Mouse (Mus musculus) thymus, adult 2 months (tissue): ENCODE data around the gene Usp6nl. TPM values are rescaled to one million over a fixed set of nuclear protein-coding genes. Genes with fewer than 3 reads are reported as not detected.

Experiments
- DNase-seq: peaks from one replicate; pipeline ENCODE4 v3.0.0; 2021
- H3K27ac ChIP-seq: fragments of 200-500 bp; 2 replicates; pipeline ENCODE4 v1.5.1; 2012; ENCODE audit warnings: low read length, control low read depth; ENCODE audit not compliant: control insufficient read depth, insufficient read depth
- H3K27me3 ChIP-seq: fragments of 200-500 bp; 2 replicates; pipeline ENCODE4 v1.6.1; 2012; ENCODE audit warnings: mild to moderate bottlenecking, low read length, moderate library complexity, mixed read lengths; ENCODE audit not compliant: control insufficient read depth, insufficient read depth
- H3K36me3 ChIP-seq: fragments of 200-500 bp; 2 replicates; pipeline ENCODE4 v1.6.1; 2012; ENCODE audit warnings: mild to moderate bottlenecking, low read length, moderate library complexity; ENCODE audit not compliant: control insufficient read depth, insufficient read depth
- H3K4me1 ChIP-seq: fragments of 200-500 bp; replicated peaks from 2 replicates; pipeline ENCODE4 v1.6.1; 2012; ENCODE audit warnings: low read length; ENCODE audit not compliant: control insufficient read depth, insufficient read depth
- H3K4me3 ChIP-seq: fragments of 200-500 bp; 2 replicates; pipeline ENCODE4 v1.5.1; 2012; ENCODE audit warnings: mild to moderate bottlenecking, low read length, control low read depth, moderate library complexity; ENCODE audit not compliant: control insufficient read depth, insufficient read depth
- CTCF ChIP-seq: fragments of 200-500 bp; IDR thresholded peaks from 2 replicates; pipeline ENCODE4 v1.5.1; 2012; ENCODE audit warnings: mild to moderate bottlenecking, control low read depth, low read length, moderate library complexity, borderline replicate concordance; ENCODE audit not compliant: control insufficient read depth, poor library complexity, insufficient read depth; ENCODE audit errors: extremely low read depth
- POLR2A ChIP-seq: fragments of 200-500 bp; IDR thresholded peaks from 2 replicates; pipeline ENCODE4 v1.6.1; 2012; ENCODE audit warnings: mild to moderate bottlenecking, low read length, control low read depth, moderate library complexity; ENCODE audit not compliant: control insufficient read depth, poor library complexity, insufficient read depth; ENCODE audit errors: extremely low read depth
- WGBS: fragments of 180-500 bp; shearing (Covaris S2); methylation state at CpG from one replicate; pipeline ENCODE4 v1.1.7; 2018; 5-methylcytosine and 5-hydroxymethylcytosine counted together
- polyA plus RNA-seq: library from polyadenylated mRNA; depleted of rRNA; stranded (reverse); fragments of >200 nt; gene quantifications from 2 replicates; pipeline ENCODE4 v1.2.3, GENCODE M21; 2012

Usp6nl gene
- polyA plus RNA-seq, 1 experiment = 7.2 TPM

DNA sequence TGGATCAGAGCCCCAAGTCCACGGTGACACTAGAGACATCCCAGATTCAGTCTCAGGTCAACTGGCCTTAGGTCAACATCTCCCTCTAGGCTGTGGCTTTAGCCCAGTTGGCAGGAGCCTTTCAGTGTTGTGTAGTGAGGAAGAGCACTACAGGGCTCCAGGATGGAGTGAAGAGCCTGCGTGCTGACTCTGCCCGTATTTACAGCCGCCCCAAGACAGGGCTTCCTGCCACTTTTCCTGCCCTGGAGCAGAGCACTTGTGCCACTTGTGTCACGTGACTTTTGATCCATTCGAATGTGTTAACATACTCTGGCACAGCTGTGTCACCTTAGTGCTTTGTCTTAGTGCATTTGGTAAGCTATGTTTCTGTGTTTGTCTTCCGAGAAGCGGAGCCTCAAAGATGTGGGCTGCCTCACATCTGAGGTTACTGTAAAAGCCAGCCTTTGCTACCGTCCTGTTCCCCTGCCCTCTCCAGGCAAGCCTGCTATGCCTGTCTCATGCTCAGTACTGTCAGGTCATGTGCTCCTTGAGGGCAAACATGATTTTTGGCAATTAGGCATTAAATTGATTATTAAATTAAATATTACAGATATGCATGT, 15.7 kb downstream of the Usp6nl start:
- H3K4me1 ChIP-seq = peaks cover 18% of the 10 kb centered on the region
- WGBS = 12% methylated on average over 9 of the region's 9 CpGs
- TF ChIP-seq POLR2A (no peak), CTCF (no peak)
- no peak overlapping the region; the same call in 1 of the 2 replicates for H3K27ac ChIP-seq
- no peaks in the 10 kb centered on the region for H3K27me3 ChIP-seq
- no peak overlapping the region for H3K4me3 ChIP-seq
- H3K36me3 ChIP-seq = no peaks in the 10 kb centered on the region
- DNase-seq = peak; percentile 42

DNA sequence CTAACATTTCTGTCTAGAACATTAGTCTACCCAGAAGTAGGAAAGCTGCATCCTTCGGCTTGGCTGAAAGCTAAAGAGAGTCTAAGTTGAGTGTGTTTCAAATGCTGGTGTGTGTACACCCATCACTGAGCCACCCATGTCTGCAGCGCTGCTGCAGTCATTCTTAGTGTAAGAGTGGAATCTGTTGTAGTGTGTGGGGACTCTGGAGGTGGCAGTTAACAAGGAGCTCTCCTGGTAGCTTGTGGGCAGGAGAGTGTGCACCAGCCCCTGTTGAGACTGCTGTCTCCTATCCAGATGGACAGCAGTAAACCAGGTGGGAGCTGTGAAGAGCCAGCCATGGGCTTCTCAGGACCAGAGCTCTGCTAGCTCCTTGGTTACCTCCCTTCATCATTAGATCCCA, 18.0 kb downstream of the Usp6nl start:
- TF ChIP-seq CTCF (no peak), POLR2A (no peak)
- H3K27me3 ChIP-seq = no peaks in the 10 kb centered on the region
- DNase-seq = no peak
- no peak overlapping the region for H3K27ac ChIP-seq
- H3K36me3 ChIP-seq = no peaks in the 10 kb centered on the region
- 86% methylated on average over 2 of the region's 2 CpGs for WGBS
- H3K4me1 ChIP-seq = peaks cover 18% of the 10 kb centered on the region
- H3K4me3 ChIP-seq = no peak overlapping the region

DNA sequence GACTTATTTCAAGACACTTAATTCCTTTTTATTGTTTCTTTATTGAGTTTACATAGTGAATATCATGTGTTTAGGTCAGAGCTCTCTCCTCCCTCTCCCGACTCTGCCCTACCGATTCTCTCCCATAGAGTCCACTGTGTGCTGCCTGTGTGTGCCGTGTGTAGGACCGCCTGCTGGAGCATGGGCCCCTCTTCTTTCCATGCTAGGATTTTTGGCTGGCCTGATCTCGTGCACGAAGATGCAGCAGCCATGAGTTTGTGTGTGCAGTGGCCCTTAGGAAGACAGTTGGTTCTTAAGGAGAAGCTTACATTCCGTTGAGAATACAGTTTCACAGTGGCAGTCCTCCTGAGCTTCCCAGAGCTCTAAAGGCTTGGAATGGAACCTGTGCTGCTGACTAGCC, 19.0 kb downstream of the Usp6nl start:
- no peak for DNase-seq
- no peak overlapping the region for H3K27ac ChIP-seq
- TF ChIP-seq POLR2A (no peak), CTCF (no peak)
- H3K27me3 ChIP-seq = no peaks in the 10 kb centered on the region
- H3K4me1 ChIP-seq = peaks cover 18% of the 10 kb centered on the region
- 96% methylated on average over 7 of the region's 7 CpGs for WGBS
- no peaks in the 10 kb centered on the region for H3K36me3 ChIP-seq
- no peak overlapping the region for H3K4me3 ChIP-seq

DNA sequence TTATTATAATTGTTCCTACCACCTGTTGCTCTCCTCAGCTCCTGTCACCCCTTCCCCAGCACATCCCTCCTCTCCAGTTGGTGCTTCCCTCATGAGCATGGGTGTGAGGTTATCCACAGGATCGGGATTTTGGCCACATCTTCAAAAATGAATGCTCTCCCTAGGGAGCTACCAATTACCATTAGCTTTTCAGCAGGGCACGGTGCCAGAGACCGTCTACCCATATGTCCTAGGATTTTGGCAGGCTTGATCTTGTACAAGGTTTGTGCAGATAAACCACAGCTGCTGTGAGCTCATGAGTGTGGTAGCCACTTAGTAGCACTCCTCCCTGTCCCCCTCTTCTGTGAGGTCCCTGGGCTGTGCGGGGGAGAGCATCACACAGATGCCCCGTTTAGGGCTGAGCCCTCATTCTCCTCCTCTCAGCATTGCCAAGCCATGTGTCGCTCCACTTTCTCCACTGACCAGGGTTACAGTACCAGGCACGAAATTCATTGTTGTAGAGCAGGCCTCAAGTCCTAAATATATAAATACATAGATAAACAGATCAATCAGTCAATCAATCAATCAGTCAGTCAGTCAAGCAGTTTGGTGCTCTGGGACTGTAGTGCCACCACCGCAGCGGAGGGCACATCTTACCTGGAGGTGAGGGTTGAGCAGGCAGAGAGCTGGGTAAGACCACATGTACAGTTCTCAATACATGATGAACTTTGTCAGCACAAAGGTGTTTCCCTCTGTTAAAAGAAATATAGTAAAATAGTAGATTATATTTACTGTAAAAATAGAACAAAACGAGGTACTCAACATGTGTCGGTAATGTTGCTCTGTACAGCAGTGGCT, 27.0 kb downstream of the Usp6nl start:
- H3K4me3 ChIP-seq = no peak overlapping the region
- no peaks in the 10 kb centered on the region for H3K36me3 ChIP-seq
- H3K4me1 ChIP-seq = peaks cover 14% of the 10 kb centered on the region
- H3K27me3 ChIP-seq = no peaks in the 10 kb centered on the region
- H3K27ac ChIP-seq = no peak overlapping the region
- no peak for DNase-seq
- no peak for TF ChIP-seq POLR2A
- TF ChIP-seq CTCF = no peak
- WGBS = 91% methylated on average over 11 of the region's 11 CpGs

DNA sequence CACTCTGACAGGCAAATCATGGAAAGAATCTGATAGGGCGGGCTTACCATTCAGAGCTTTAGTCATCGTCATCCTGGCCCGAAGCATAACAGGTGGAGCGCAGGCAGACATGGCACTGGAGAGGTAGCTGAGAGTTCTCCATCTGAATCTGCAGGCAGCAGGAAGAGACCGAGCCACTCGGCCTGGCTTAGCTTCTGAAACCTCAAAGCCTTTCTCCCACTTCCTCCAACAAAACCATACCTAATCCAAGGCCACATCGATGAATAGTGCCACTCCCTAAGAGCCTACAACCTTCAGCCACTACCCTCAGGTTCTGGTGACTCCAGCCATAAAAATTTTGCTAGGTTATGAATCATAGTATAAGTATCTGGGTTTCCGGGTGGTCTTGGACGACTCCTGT, 27.7 kb downstream of the Usp6nl start:
- H3K4me1 ChIP-seq = peaks cover 14% of the 10 kb centered on the region
- H3K4me3 ChIP-seq = no peak overlapping the region
- H3K27me3 ChIP-seq = no peaks in the 10 kb centered on the region
- DNase-seq = no peak
- H3K27ac ChIP-seq = no peak overlapping the region
- WGBS = 51% methylated on average over 9 of the region's 9 CpGs
- TF ChIP-seq CTCF (no peak), POLR2A (no peak)
- H3K36me3 ChIP-seq = no peaks in the 10 kb centered on the region

DNA sequence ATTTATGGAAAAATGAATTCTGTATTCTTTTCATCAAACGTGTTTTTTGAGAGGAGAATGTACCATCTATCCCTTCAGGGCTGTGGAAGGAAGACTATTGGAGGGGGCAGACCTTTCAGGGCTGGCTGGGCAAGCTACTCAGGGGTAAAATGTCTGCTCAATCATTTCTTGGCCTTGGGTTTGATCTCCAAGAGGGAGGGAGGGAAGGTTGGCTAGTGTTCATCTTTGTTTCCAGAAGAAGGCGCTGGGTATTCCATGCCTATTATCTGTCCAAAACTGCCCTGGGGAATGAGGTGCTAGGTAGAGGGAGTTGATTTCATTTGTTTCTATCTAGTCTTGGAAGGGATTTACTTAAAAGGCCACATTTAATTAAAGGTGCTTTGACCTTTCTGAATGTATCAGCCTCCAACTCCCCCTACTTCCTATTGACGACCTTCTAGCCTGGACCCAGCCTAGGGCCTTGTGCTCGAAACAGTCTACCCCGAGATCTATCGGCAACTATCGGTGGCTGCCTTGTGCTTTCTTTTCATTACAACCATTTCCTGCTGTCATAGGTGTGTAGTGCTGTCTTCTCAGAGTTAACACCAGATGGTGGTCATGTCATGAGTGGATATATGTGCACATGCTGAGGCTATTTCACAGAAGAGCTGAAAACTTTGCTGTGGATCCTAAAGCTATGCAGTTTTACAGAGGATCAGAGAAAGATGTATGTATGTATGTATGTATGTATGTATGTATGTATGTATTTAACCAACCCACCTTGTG, 28.6 kb downstream of the Usp6nl start:
- 90% methylated on average over 7 of the region's 7 CpGs for WGBS

More for the DNA sequence above, 28.6 kb downstream of the Usp6nl start:
- Histone ChIP-seq H3K4me3 (no peak overlapping the region), H3K4me1 (peaks cover 14% of the 10 kb centered on the region), H3K36me3 (no peaks in the 10 kb centered on the region), H3K27me3 (no peaks in the 10 kb centered on the region), H3K27ac (no peak overlapping the region)
- TF ChIP-seq CTCF (no peak), POLR2A (no peak)
- no peak for DNase-seq
